Mouse (Mus musculus) midbrain, embryonic 14.5 days (tissue): ENCODE measurements around the gene Optc. TPM values are rescaled to one million over a fixed set of nuclear protein-coding genes. Genes with fewer than 3 reads are reported as not detected.

Source experiments
- ATAC-seq: fragments of 200-750 bp; cut with Nextera tagmentation; 2 replicates; pipeline ENCODE4 v1.8.0; 2017; ENCODE audit warnings: moderate number of reproducible peaks, moderate library complexity; ENCODE audit not compliant: low FRiP score, low TSS enrichment
- DNase-seq: peaks from one replicate; pipeline ENCODE4 v3.0.0-alpha.2; 2015
- H3K27ac ChIP-seq: fragments of 300-500 bp; sonication (generic); replicated peaks from 2 replicates; pipeline ENCODE4 v1.5.1; 2014; ENCODE audit warnings: mild to moderate bottlenecking, low read depth, low read length, moderate library complexity
- H3K27me3 ChIP-seq: fragments of 300-500 bp; sonication (generic); 2 replicates; pipeline ENCODE4 v1.6.1; 2014; ENCODE audit warnings: low read length, control low read depth, mixed read lengths; ENCODE audit not compliant: control insufficient read depth, insufficient read depth
- H3K36me3 ChIP-seq: fragments of 300-500 bp; sonication (generic); 2 replicates; pipeline ENCODE4 v1.6.1; 2014; ENCODE audit warnings: low read length, control low read depth; ENCODE audit not compliant: control insufficient read depth, insufficient read depth
- H3K4me1 ChIP-seq: fragments of 300-500 bp; sonication (generic); 2 replicates; pipeline ENCODE4 v1.6.1; 2014; ENCODE audit warnings: mild to moderate bottlenecking, antibody characterized with exemption, low read length, control low read depth; ENCODE audit not compliant: control insufficient read depth, insufficient read depth
- H3K4me2 ChIP-seq: fragments of 300-500 bp; sonication (generic); 2 replicates; pipeline ENCODE4 v1.6.1; 2014; ENCODE audit warnings: mild to moderate bottlenecking, low read length, moderate library complexity
- H3K4me3 ChIP-seq: fragments of 300-500 bp; sonication (generic); replicated peaks from 2 replicates; pipeline ENCODE4 v1.5.1; 2014; ENCODE audit warnings: low read depth, low read length
- H3K9ac ChIP-seq: fragments of 300-500 bp; sonication (generic); replicated peaks from 2 replicates; pipeline ENCODE4 v1.6.1; 2014; ENCODE audit warnings: mild to moderate bottlenecking, low read length, moderate library complexity
- H3K9me3 ChIP-seq: fragments of 300-500 bp; sonication (generic); 2 replicates; pipeline ENCODE4 v1.6.1; 2016; ENCODE audit warnings: low read length, control low read depth, mixed read lengths; ENCODE audit not compliant: control insufficient read depth
- WGBS: fragments of 180-500 bp; shearing (Covaris S2); extraction: QIAGEN DNeasy Blood & Tissue Kit; methylation state at CpG from one replicate; pipeline ENCODE4 v1.1.7; 2014; 5-methylcytosine and 5-hydroxymethylcytosine counted together
- polyA plus RNA-seq: library from polyadenylated mRNA; unstranded; fragments of >200 nt; fragmentation: Nextera tagmentation; extraction: Ambion mirVana; gene quantifications from 2 replicates; pipeline ENCODE4 v1.2.1, GENCODE M21; 2014

Optc gene
- polyA plus RNA-seq, 1 experiment from 2014 or later = 3.5 TPM

GRCm38 (mm10) chr1:133854421-133855273 is 53.2 kb downstream of the Optc start:
- Histone ChIP-seq H3K9me3 (no peaks in the 10 kb centered on the region), H3K4me2 (peak overlapping the region; percentile 56), H3K4me1 (peaks cover 30% of the 10 kb centered on the region; the same call in 1 of the 2 replicates), H3K27me3 (no peaks in the 10 kb centered on the region), H3K27ac (no peak overlapping the region), H3K36me3 (no peaks in the 10 kb centered on the region), H3K4me3 (peak overlapping the region; percentile 22), H3K9ac (peak overlapping the region; percentile 34; the same call in 1 of the 2 replicates)
- 2% methylated on average over 17 of the region's 17 CpGs for WGBS
- ATAC-seq (peak; percentile 34; the same call in 1 of the 2 replicates), DNase-seq (peak; percentile 76)

Other genes starting within 250 kb of the Optc start
- gene Zbed6, start 247.1 kb downstream of the Optc start, polyA plus RNA-seq = 0.61 TPM in 1 of 2 replicates, not detected in the other
- gene Gm38394, start 246.7 kb downstream of the Optc start, polyA plus RNA-seq = 5.2 and 6.3 TPM in 2 replicates
- gene Lax1, start 217.9 kb downstream of the Optc start, polyA plus RNA-seq = not detected in 2 replicates
- 14.1 and 15.6 TPM in 2 replicates for gene Atp2b4, start 107.0 kb downstream of the Optc start, polyA plus RNA-seq
- gene Prelp, start 13.4 kb upstream of the Optc start, polyA plus RNA-seq = 7.1 and 8.7 TPM in 2 replicates
- 0.31 and 6.4 TPM in 2 replicates for gene Fmod, start 129.3 kb upstream of the Optc start, polyA plus RNA-seq
- gene Btg2, start 171.1 kb upstream of the Optc start, polyA plus RNA-seq = 34.2 and 61.1 TPM in 2 replicates
- gene Chit1, start 203.2 kb upstream of the Optc start, polyA plus RNA-seq = 0.26 TPM in 1 of 2 replicates, not detected in the other